Mouse (Mus musculus) right cerebral cortex, adult 18-20 months (tissue): ENCODE data around the gene Map1lc3b.

Experiments
- DNase-seq: peaks from one replicate; pipeline ENCODE4 v3.0.0; 2022; ENCODE audit warnings: mixed read lengths

Map1lc3b gene

DNA sequence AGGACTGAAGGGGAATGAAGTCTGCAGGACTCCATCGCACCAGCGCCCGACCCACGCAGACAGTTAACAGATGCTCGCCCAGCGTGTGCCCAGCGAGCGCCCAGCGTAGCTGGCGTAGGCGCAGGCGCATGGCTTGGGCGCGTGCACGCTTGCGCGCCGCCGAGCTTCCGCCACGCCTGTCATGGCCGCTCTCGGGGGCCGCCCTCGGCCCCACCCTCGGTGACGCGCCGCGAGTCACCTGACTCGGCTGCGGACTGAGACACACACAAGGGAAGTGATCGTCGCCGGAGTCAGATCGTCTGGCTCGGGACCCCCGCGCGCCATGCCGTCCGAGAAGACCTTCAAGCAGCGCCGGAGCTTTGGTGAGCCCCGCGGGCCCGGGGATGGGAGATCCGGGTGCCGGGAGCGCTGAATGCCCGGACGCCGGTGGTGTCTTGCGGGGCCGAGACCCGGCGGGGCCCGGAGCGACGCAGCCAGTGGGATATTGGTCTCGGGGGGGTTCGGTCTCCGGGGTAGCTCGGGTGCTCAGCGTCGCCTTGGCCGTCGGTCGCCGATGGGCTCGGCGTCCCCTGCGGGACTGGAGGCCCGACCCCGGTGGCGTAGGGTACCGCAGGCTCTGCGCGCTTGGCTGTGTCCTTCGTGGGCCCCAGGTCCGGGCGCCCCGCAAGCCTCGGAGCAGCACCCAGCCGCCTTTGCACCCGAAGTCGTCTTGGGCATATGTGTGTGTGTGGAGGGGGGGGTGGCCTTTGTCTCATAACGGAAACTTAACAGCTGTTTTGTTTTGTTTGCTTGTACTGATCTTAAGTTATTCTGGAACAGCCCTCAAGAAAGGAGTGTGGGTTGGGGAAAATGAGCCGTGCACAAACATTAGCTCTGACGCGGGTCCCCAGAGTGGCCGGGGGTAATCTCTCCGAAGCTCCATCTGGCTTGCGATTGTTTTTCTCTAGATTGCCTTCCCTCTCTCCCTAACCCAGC, at the start of gene Map1lc3b:
Map1lc3b (plus strand) TSS at position 159 of the 975 bp plus-strand sequence.
- DNase-seq: peak; percentile 97

- DNase-seq: no peak
These were observed 48.3 kb upstream of the Map1lc3b start for GRCm38 (mm10) chr8:121541862-121542261.

DNA sequence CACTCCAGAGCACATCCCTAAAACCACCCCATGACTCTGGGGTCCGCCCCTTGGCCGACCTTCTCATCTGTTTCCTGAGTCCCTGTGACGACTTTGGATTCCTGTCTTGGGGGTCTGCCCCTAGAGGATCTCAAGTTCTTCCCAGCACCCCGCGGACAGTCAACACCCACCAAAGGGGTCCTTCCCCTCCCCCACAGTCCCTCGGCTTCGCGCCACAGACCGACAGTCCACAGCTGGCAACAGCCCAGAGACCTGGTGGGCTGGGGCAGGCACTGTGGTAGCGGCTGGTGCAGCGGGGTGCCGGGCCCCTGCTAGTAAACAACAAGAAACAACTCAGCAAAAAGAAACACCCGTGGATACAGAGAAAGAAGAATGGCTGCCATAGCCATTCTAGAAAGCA, 47.3 kb upstream of the Map1lc3b start:
- no peak for DNase-seq

DNA sequence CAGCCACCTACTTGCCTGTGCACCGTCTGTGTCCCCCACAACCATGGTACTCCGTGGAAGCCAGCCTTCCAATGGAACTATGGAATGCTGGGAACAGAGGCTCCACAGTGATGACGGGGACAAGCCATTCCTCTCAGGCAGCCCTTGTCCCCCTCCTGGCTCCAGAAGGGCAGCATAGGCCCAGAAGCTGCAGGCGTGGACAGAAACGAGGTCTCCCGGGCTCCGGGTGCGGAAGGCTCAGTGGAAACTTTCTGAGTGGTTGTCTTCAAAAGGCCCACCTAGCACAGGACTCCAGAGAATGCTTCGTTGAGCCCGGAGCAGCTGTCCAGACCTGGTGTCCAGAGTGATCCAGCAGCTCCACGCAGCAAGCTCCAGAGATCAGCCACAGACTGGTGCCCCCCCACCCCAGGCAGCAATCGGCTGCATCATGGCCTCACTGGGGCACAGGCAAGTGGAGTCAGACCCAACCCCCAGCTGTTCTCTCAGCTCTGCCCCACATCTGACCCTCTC, 45.8 kb upstream of the Map1lc3b start, which contains the start of gene 1700018B08Rik:
1700018B08Rik (minus strand) TSS at position 45 of the 510 bp plus-strand sequence.
- no peak for DNase-seq

DNA sequence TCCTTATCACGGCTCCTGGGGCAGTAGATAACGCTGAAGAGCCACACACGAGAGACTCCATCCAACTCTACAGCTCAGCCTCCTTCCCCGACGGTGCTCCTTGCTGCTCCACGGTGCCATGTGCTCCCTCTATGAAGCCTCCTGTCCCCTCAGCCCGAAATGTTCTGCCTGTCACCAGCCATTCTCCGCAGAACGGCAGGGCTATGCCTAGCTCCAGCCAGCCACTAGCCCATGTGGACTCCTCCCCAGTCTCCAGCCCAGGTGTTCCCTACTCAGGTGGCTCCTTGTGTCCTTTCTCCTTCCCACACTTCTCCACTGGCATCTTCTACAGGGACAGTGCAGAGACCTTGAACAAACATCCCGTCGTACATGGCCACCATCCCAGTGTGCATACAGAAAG, 45.2 kb upstream of the Map1lc3b start:
- no peak for DNase-seq

GRCm38 (mm10) chr8:121547132-121547531, 43.0 kb upstream of the Map1lc3b start:
- DNase-seq: peak; percentile 69

DNA sequence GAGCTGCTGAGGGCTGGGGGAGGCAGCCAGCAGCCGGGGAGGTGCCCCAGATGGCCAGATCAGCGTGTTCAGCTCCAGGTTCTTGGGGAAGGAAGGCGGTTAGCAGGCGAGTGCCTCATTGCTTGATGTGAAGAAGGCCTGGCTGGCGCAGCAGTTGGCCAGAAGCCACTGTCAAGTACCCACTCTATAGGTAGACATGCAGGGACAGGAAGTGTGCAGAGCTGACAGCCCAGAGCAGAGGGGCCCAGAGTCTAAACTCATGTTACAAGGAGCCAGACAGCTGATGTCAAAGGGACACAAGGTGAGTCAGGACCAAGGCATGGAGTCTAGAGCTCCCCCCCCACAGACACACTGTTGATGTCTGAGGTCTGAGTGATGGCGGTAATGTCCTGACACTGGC, 40.1 kb upstream of the Map1lc3b start:
- DNase-seq: no peak

- DNase-seq: no peak
These were observed 38.8 kb upstream of the Map1lc3b start for GRCm38 (mm10) chr8:121551065-121551985.

DNA sequence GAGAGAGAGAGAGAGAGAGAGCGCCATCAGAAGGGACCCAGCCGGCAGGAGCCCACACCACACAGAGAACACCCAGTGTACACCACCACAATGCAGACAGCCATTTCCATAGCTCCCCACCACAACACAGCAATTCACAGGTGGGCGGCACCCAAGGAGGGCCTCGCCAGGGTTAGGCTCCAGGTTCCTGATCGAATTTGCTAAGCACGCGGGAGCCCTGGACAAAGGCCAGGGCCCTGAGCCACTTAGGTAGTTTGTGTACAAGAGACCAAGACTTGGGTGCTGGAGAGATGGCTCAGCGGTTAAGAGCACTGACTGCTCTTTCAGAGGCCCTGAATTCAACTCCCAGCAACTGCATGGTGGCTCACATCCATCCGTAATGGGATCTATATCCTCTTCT, 37.7 kb upstream of the Map1lc3b start:
- DNase-seq: no peak

DNA sequence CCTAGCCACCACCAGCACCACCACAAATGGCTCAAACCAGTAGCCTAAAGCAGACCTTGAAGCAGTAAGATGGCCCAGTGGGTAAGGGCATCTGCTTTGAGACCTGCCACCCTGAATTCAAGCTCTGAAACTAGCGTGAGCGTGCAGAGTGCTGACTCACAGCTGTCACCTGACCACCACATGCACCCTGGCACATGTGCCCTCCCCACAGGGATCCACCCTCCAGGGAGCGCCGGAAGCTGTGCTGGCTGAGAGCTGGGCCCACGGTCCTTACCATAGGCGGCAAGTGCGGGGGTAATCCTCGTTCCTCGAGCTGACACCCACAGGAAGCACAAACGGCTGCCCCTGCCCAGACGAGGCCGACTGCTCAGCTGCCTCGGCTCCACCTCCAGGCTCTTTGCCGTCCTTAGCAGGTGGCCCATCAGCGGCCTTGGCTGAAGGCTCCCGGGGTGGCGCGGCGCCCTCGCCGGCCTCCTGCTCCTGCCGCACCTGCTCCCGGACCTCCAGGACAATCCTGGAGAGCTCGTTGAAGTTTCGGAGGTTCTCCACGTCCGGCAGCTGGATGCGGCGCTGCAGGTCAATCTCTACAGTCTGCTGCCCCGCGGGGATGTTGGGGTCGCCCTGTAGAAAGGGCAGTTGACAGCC, 36.2 kb upstream of the Map1lc3b start:
- peak; percentile 30 for DNase-seq

GRCm38 (mm10) chr8:121557746-121558145, 32.4 kb upstream of the Map1lc3b start:
- no peak for DNase-seq

DNA sequence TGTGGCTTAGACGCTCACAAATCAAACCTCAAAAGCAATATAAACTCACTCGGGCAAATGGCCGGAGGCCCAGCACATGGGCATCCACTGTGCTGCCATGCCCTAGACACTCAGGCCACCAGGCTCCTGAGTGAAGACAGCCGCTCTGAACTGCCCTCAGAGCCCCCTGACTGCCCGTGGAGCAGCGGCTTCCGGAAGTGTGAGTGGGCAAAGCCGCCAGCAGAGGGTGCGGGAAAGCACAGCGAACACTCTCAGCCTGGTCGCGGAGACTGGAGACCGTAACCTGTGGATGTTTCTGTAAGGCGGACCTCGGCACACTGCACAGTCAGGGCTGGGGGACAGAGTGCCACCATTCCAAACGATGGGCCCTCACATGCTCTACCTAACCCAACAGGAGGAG, 31.6 kb upstream of the Map1lc3b start:
- no peak for DNase-seq

GRCm38 (mm10) chr8:121559801-121560200, 30.4 kb upstream of the Map1lc3b start:
- no peak for DNase-seq

GRCm38 (mm10) chr8:121560432-121561100, 29.6 kb upstream of the Map1lc3b start:
- DNase-seq: no peak

DNA sequence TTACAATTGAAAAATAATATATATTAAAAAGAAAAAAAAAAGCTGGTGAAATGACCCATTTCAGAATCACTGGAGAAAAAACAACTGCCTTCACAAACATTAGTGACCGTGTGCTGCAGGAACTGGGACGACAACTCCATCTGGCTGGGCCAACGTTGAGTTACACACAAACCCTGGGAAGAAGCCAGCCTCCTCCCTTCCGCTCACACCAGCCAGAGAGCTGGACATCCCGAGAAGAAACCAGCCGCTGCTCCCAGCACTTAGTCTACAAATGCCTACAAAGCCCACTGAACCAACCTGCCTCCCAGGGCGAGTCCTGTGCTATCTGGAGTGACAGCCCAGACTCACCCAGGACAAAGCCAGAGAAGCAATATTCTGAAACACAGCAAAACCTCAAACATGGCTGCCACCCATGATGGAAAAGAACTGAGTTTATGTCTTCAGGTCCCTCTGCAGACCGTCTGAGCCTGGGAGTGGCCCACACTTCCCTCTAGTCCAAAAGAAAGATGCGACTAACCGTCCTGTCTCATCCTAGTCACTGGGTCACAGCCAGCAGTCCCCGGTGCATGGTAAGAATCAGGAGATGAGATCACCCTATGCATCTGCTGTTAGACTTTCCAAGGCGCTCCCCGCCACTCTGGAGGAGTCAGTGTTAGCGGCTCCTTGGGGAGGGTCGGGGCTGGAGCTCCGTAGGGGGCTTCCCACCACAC, 28.4 kb upstream of the Map1lc3b start:
- peak; percentile 36 for DNase-seq

DNA sequence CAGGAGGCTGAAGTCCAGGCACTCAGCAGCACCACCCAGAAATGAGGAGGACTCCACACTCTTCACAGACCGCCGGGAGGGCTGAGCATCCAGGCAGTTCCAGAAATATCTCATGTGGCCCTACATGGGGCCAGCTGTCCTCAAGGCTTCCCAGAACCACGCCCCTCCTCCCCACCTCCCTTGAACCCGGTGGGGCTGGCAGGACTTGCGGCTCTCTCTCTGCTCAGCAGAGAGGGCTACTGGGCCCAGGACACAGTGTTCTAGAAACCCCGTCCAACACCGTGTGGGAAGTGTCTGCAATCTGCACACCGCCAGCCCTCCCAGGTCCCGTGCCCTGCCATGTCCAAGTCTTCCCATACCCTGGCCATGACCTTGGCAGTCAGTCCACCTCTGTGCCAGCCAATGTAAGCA, 27.2 kb upstream of the Map1lc3b start:
- DNase-seq: peak; percentile 30

GRCm38 (mm10) chr8:121563701-121564100, 26.5 kb upstream of the Map1lc3b start:
- no peak for DNase-seq

DNA sequence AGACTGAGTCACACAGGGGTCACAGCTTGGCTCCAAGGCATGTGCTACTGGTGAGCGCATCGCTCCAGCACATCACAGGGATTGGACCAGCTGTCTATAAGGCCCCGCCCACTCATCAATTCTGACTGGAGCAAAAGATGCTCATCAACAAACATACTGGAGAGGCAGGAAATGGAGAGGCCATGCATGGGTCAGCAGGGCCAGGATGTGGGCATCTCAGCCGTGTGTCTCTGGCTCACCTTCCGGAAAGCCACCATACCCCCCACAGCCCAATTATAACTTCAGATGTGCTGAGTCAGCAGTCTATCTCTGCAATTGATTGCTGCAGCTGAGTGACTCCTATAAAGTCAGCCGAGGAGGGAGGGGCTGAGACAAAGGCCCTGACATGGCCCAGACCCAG, 21.8 kb upstream of the Map1lc3b start:
- DNase-seq: no peak

DNA sequence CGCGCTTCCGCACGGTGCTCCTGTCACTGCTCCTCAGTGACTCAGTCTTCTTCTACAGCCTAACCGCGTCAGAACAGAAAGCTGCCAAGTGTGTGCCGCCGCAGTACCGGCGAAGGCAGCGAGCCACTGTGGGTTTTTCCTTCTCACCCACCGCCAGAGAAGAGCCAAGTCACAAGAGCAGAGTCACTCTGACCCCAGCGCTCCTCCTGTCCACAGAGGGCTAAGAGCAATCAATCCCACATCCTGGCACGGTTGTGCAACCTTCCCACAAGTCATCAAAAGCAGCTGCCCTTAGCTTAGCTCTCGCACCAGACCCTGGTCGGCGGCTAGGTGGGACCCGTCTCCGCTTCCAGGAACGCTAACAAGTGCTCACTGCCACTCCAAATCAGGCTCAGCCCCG, 19.8 kb upstream of the Map1lc3b start:
- DNase-seq: peak; percentile 55

GRCm38 (mm10) chr8:121570801-121571200, 19.4 kb upstream of the Map1lc3b start:
- no peak for DNase-seq

GRCm38 (mm10) chr8:121572121-121572520, 18.0 kb upstream of the Map1lc3b start:
- DNase-seq: no peak
